Mouse (Mus musculus): ENCODE results near the gene Irgm1. TPM values are rescaled to one million over a fixed set of nuclear protein-coding genes. Genes with fewer than 3 reads are reported as not detected.

Gene Irgm1
- polyA plus RNA-seq, 1 experiment from 2014 or later: 4.9 TPM

GRCm38 (mm10) chr11:48838879-48839680 is 32.4 kb downstream of the Irgm1 start:
- no peak overlapping the region for H3K27ac ChIP-seq (ENCODE audit: low read depth, low read length)
- H3K4me3 ChIP-seq (ENCODE audit: low read depth, low read length): no peak overlapping the region; the same call in 1 of the 2 replicates
- peak overlapping the region; percentile 93 for H3K4me2 ChIP-seq
- no peak for ATAC-seq (replicated peaks; ENCODE audit: insufficient number of reproducible peaks, low FRiP score, low TSS enrichment)
- WGBS (ENCODE audit: insufficient replicate concordance): 77% methylated on average over 10 of the region's 10 CpGs
- 0 out of 2 replicates have a peak, but pooled peaks cover 3% of the 10 kb centered on the region for H3K4me1 ChIP-seq (ENCODE audit: control insufficient read depth, insufficient read depth, low read length)
- 0 out of 2 replicates have a peak, but pooled peaks cover 7% of the 10 kb centered on the region for H3K27me3 ChIP-seq (ENCODE audit: control insufficient read depth, insufficient read depth, low read length)
- H3K9ac ChIP-seq (ENCODE audit: low read depth, low read length): no peak overlapping the region
- H3K9me3 ChIP-seq (replicated peaks; ENCODE audit: control insufficient read depth, low read length): no peaks in the 10 kb centered on the region
- H3K36me3 ChIP-seq (ENCODE audit: control insufficient read depth, insufficient read depth, low read length): no peaks in the 10 kb centered on the region

GRCm38 (mm10) chr11:48838181-48838797 is 33.2 kb downstream of the Irgm1 start:
- Histone ChIP-seq H3K9me3 (replicated peaks; ENCODE audit: control insufficient read depth, low read length) (no peaks in the 10 kb centered on the region), H3K27ac (ENCODE audit: low read depth, low read length) (no peak overlapping the region)
- ATAC-seq (replicated peaks; ENCODE audit: insufficient number of reproducible peaks, low FRiP score, low TSS enrichment): no peak

GRCm38 (mm10) chr11:48837310-48838180 is 33.9 kb downstream of the Irgm1 start:
- Histone ChIP-seq H3K4me1 (ENCODE audit: control insufficient read depth, insufficient read depth, low read length) (0 out of 2 replicates have a peak, but pooled peaks cover 3% of the 10 kb centered on the region), H3K36me3 (ENCODE audit: control insufficient read depth, insufficient read depth, low read length) (no peaks in the 10 kb centered on the region), H3K9ac (ENCODE audit: low read depth, low read length) (peak overlapping the region; percentile 71), H3K27ac (ENCODE audit: low read depth, low read length) (no peak overlapping the region), H3K27me3 (ENCODE audit: control insufficient read depth, insufficient read depth, low read length) (0 out of 2 replicates have a peak, but pooled peaks cover 4% of the 10 kb centered on the region), H3K9me3 (replicated peaks; ENCODE audit: control insufficient read depth, low read length) (no peaks in the 10 kb centered on the region), H3K4me2 (peak overlapping the region; percentile 93), H3K4me3 (ENCODE audit: low read depth, low read length) (peak overlapping the region; percentile 86)
- under 1% methylated on average over 73 of the region's 77 CpGs for WGBS (ENCODE audit: insufficient replicate concordance)
- peak; percentile 25; the same call in 1 of the 2 replicates for ATAC-seq (replicated peaks; ENCODE audit: insufficient number of reproducible peaks, low FRiP score, low TSS enrichment)

More at GRCm38 (mm10) chr11:48838181-48838797, 33.2 kb downstream of the Irgm1 start:
- Histone ChIP-seq H3K4me1 (ENCODE audit: control insufficient read depth, insufficient read depth, low read length) (0 out of 2 replicates have a peak, but pooled peaks cover 3% of the 10 kb centered on the region), H3K4me3 (ENCODE audit: low read depth, low read length) (peak overlapping the region; percentile 86), H3K27me3 (ENCODE audit: control insufficient read depth, insufficient read depth, low read length) (0 out of 2 replicates have a peak, but pooled peaks cover 7% of the 10 kb centered on the region), H3K36me3 (ENCODE audit: control insufficient read depth, insufficient read depth, low read length) (no peaks in the 10 kb centered on the region), H3K4me2 (peak overlapping the region; percentile 93), H3K9ac (ENCODE audit: low read depth, low read length) (peak overlapping the region; percentile 71)
- 2% methylated on average over 16 of the region's 16 CpGs for WGBS (ENCODE audit: insufficient replicate concordance)

- ATAC-seq (replicated peaks; ENCODE audit: insufficient number of reproducible peaks, low FRiP score, low TSS enrichment): no peak
- Histone ChIP-seq H3K27me3 (ENCODE audit: control insufficient read depth, insufficient read depth, low read length) (0 out of 2 replicates have a peak, but pooled peaks cover 4% of the 10 kb centered on the region), H3K36me3 (ENCODE audit: control insufficient read depth, insufficient read depth, low read length) (no peaks in the 10 kb centered on the region), H3K27ac (ENCODE audit: low read depth, low read length) (no peak overlapping the region), H3K9ac (ENCODE audit: low read depth, low read length) (peak overlapping the region; percentile 71), H3K4me1 (ENCODE audit: control insufficient read depth, insufficient read depth, low read length) (0 out of 2 replicates have a peak, but pooled peaks cover 3% of the 10 kb centered on the region), H3K4me2 (peak overlapping the region; percentile 93), H3K9me3 (replicated peaks; ENCODE audit: control insufficient read depth, low read length) (no peaks in the 10 kb centered on the region), H3K4me3 (ENCODE audit: low read depth, low read length) (peak overlapping the region; percentile 86)
- WGBS (ENCODE audit: insufficient replicate concordance): 11% methylated on average over 11 of the region's 11 CpGs
These were observed 34.5 kb downstream of the Irgm1 start for GRCm38 (mm10) chr11:48836990-48837309.

- ATAC-seq (replicated peaks; ENCODE audit: insufficient number of reproducible peaks, low FRiP score, low TSS enrichment): no peak
These were observed 35.6 kb downstream of the Irgm1 start for GRCm38 (mm10) chr11:48835923-48836322.

GRCm38 (mm10) chr11:48833731-48834639 is 37.5 kb downstream of the Irgm1 start:
- WGBS (ENCODE audit: insufficient replicate concordance): under 1% methylated on average over 30 of the region's 30 CpGs
- Histone ChIP-seq H3K27ac (ENCODE audit: low read depth, low read length) (0 out of 2 replicates have a peak overlapping the region, but pooled peaks have one; percentile 12), H3K4me1 (ENCODE audit: control insufficient read depth, insufficient read depth, low read length) (0 out of 2 replicates have a peak, but pooled peaks cover 3% of the 10 kb centered on the region)

More at GRCm38 (mm10) chr11:48835923-48836322, 35.6 kb downstream of the Irgm1 start:
- H3K4me1 ChIP-seq (ENCODE audit: control insufficient read depth, insufficient read depth, low read length): 0 out of 2 replicates have a peak, but pooled peaks cover 3% of the 10 kb centered on the region
- 0 out of 2 replicates have a peak, but pooled peaks cover 4% of the 10 kb centered on the region for H3K27me3 ChIP-seq (ENCODE audit: control insufficient read depth, insufficient read depth, low read length)
- no peaks in the 10 kb centered on the region for H3K36me3 ChIP-seq (ENCODE audit: control insufficient read depth, insufficient read depth, low read length)
- no peak overlapping the region for H3K9ac ChIP-seq (ENCODE audit: low read depth, low read length)
- H3K4me3 ChIP-seq (ENCODE audit: low read depth, low read length): no peak overlapping the region
- WGBS (ENCODE audit: insufficient replicate concordance): 64% methylated on average over 6 of the region's 6 CpGs
- no peak overlapping the region for H3K27ac ChIP-seq (ENCODE audit: low read depth, low read length)
- H3K9me3 ChIP-seq (replicated peaks; ENCODE audit: control insufficient read depth, low read length): no peaks in the 10 kb centered on the region
- no peak overlapping the region for H3K4me2 ChIP-seq

GRCm38 (mm10) chr11:48833078-48833730 is 38.3 kb downstream of the Irgm1 start:
- 34% methylated on average over 9 of the region's 9 CpGs for WGBS (ENCODE audit: insufficient replicate concordance)
- H3K36me3 ChIP-seq (ENCODE audit: control insufficient read depth, insufficient read depth, low read length): no peaks in the 10 kb centered on the region
- no peaks in the 10 kb centered on the region for H3K4me1 ChIP-seq (ENCODE audit: control insufficient read depth, insufficient read depth, low read length)
- no peak overlapping the region for H3K9ac ChIP-seq (ENCODE audit: low read depth, low read length)
- no peaks in the 10 kb centered on the region for H3K27me3 ChIP-seq (ENCODE audit: control insufficient read depth, insufficient read depth, low read length)
- no peak for ATAC-seq (replicated peaks; ENCODE audit: insufficient number of reproducible peaks, low FRiP score, low TSS enrichment)
- no peak overlapping the region for H3K27ac ChIP-seq (ENCODE audit: low read depth, low read length)
- no peaks in the 10 kb centered on the region for H3K9me3 ChIP-seq (replicated peaks; ENCODE audit: control insufficient read depth, low read length)
- peak overlapping the region; percentile 65 for H3K4me2 ChIP-seq
- peak overlapping the region; percentile 63 for H3K4me3 ChIP-seq (ENCODE audit: low read depth, low read length)

More at GRCm38 (mm10) chr11:48833731-48834639, 37.5 kb downstream of the Irgm1 start:
- Histone ChIP-seq H3K4me3 (ENCODE audit: low read depth, low read length) (peak overlapping the region; percentile 63), H3K9ac (ENCODE audit: low read depth, low read length) (peak overlapping the region; percentile 56), H3K4me2 (peak overlapping the region; percentile 65), H3K36me3 (ENCODE audit: control insufficient read depth, insufficient read depth, low read length) (no peaks in the 10 kb centered on the region), H3K27me3 (ENCODE audit: control insufficient read depth, insufficient read depth, low read length) (no peaks in the 10 kb centered on the region), H3K9me3 (replicated peaks; ENCODE audit: control insufficient read depth, low read length) (no peaks in the 10 kb centered on the region)
- ATAC-seq (replicated peaks; ENCODE audit: insufficient number of reproducible peaks, low FRiP score, low TSS enrichment): peak; percentile 91

Measured in heart, embryonic 11.5 days (tissue).